Mouse (Mus musculus) lung, adult 2 months (tissue): ENCODE data around the gene Dpyd.

ENCODE experiments used
- CTCF ChIP-seq: fragments of 200-500 bp; IDR thresholded peaks from 2 replicates; pipeline ENCODE4 v1.5.1; 2011; ENCODE audit warnings: mild to moderate bottlenecking, low read length, control low read depth; ENCODE audit not compliant: insufficient read depth
- POLR2A ChIP-seq: fragments of 200-500 bp; IDR thresholded peaks from 2 replicates; pipeline ENCODE4 v1.6.1; 2011; ENCODE audit warnings: low read depth, mild to moderate bottlenecking, control low read depth, low read length, borderline replicate concordance; ENCODE audit errors: extremely low read depth

GRCm38 (mm10) chr3:119165691-119166090 lies 603.8 kb downstream of the Dpyd start:
- no peak for TF ChIP-seq CTCF
- no peak for TF ChIP-seq POLR2A
